Mouse (Mus musculus): ENCODE results near the gene Prr29.

DNA sequence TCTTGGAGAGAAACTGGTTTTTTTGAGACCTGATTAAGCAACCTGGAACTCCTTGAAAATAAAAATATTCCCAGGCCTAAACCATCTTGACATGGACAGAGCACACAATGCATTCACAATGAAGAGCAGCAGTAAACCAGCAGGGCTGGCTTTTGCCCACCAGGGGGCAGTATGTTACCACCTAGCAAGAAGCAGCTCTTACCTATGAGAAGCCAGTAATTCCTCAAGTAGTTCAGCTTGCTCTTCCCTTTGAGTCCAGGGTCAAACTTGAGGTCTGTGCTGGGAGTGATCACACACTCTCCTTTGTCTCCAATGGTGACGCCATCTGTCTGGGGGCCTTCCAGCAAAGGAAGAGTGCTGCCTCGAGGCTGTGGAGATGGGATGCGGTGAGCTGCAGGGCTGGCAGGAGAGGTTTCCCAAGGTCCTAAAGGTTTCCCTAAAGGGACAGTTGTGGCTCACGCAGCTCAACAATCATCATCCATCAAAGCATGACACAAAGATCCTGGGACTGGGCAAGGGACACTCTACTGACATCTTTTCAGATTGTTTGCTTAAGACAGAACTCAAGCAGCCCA, 53.4 kb downstream of the Prr29 start:
- peak; percentile 89 for TF ChIP-seq CTCF (IDR thresholded peaks at IDR 0.05; ENCODE audit: low read depth, low read length)
- TF ChIP-seq EP300 (IDR thresholded peaks at IDR 0.05; ENCODE audit: insufficient read depth, low read depth, low read length), result no peak

Data from ES-Bruce4 (cell line).